8 mouse cellular contexts compared by ENCODE assay signal in the genomic region with DNA sequence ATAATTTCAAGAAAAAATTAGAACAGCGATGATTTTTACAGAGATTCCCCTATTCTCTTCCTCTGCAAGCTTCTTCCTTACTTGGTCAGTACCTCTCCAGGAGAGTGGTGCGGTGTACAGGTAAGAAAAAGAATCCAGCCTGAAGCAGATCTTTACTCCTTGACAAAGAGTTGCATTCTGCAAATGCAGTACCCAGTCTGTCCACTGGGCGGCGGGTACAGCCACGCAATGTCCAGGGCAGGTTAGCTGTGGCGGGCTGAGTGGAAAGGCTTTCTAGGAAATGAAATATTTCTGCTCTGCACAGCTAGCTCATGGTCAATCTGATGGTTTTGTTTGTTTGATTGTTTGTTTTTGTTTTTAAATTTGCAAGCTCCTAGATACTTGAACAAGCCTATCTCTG.
DNase-seq lines count a peak whose midpoint lies in the region; ATAC-seq and TF ChIP-seq lines count a peak whose summit lies in the region.

No protein-coding gene starts in this region.

- peak; percentile 71; the same call in 1 of the 2 replicates for ATAC-seq in granulocyte monocyte progenitor cell, adult 5-6 weeks (replicated peaks; ENCODE audit: poor library complexity, severe bottlenecking)

- H3K4me3 ChIP-seq in C2C12 (ENCODE audit: insufficient read depth, poor library complexity, severe bottlenecking), result no peak overlapping the region

- peak; percentile 62 to 87 for DNase-seq in adrenal gland, adult (ENCODE audit: inconsistent age in 2 of 2, low spot score in 1 of 2)
- DNase-seq in embryo, embryonic 11 days, result peak; percentile 84
- DNase-seq in layer of hippocampus, adult 9-10 months (ENCODE audit: low spot score), result peak; percentile 47
- DNase-seq in lung, postnatal 36 days, result peak; percentile 88
- DNase-seq in right cerebral cortex, postnatal 10 days (ENCODE audit: low spot score in 2 of 2), result peak; percentile 80 to 88
- peak; percentile 87 for DNase-seq in urinary bladder, postnatal 25 days (ENCODE audit: low spot score)

- no peaks in the 10 kb centered on the region for H3K27me3 ChIP-seq in C2C12 (ENCODE audit: control insufficient read depth, insufficient read depth, insufficient read length)

- no peaks in the 10 kb centered on the region for H3K36me3 ChIP-seq in C2C12 (ENCODE audit: control insufficient read depth, insufficient read depth)

- no peak overlapping the region for H3ac ChIP-seq in C2C12 (ENCODE audit: control insufficient read depth, insufficient read length, low read depth)

- no peaks in the 10 kb centered on the region for H3K79me2 ChIP-seq in C2C12 (ENCODE audit: control insufficient read depth, insufficient read depth)

- peak; percentile 87 for TF ChIP-seq CTCF in C2C12 (IDR thresholded peaks at IDR 0.05; ENCODE audit: control insufficient read depth, insufficient read depth, insufficient read length)

- H3K79me3 ChIP-seq in C2C12 (ENCODE audit: low read depth), result no peaks in the 10 kb centered on the region

TF ChIP-seq in C2C12, 6 proteins besides CTCF, POLR2A, EP300 and RAD21:
- TF ChIP-seq FOSL1 (IDR thresholded peaks at IDR 0.05; ENCODE audit: insufficient read depth, low read length, poor library complexity, severe bottlenecking) (no peak), CEBPB (IDR thresholded peaks at IDR 0.05; ENCODE audit: low read depth) (no peak), MYOG (IDR thresholded peaks at IDR 0.05; ENCODE audit: control insufficient read depth, extremely low read depth, insufficient read length) (no peak), USF1 (IDR thresholded peaks at IDR 0.05; ENCODE audit: low read depth) (no peak), MAX (IDR thresholded peaks at IDR 0.05) (no peak), MYOD1 (IDR thresholded peaks at IDR 0.05; ENCODE audit: control insufficient read depth, insufficient read length, low read depth) (no peak)
TF ChIP-seq in C2C12: peak in this region for 0.
